ENCODE assay signal across 10 mouse cellular contexts in genomic region chr6:35255017-35255416, GRCm38 (mm10). TPM values are rescaled to one million over a fixed set of nuclear protein-coding genes. Genes with fewer than 3 reads are reported as not detected.
A peak's percentile ranks its signal among the peaks of the same experiment; 100 is the strongest.
DNase-seq lines count a peak whose midpoint lies in the region; ATAC-seq lines count a peak whose summit lies in the region.
"Had no signal": no experiment of that assay in that cellular context is flagged by ENCODE, and none has a peak within 500 bp of the region (broad histone marks: within the 10 kb centered on the region; RNA-seq: fewer than 3 reads in every experiment).

No protein-coding gene starts in this region.

- 0 out of 2 replicates have a peak overlapping the region, but pooled peaks have one; percentile 86 for H3K4me3 ChIP-seq in kidney, embryonic 16.5 days (ENCODE audit: low read length)
- peak overlapping the region; percentile 87 for H3K4me3 ChIP-seq in embryonic facial prominence, embryonic 14.5 days (ENCODE audit: low read depth, low read length)
- H3K4me3 ChIP-seq in intestine, embryonic 16.5 days (ENCODE audit: low read length) = peak overlapping the region; percentile 87
- H3K4me3 ChIP-seq in midbrain, embryonic 16.5 days (ENCODE audit: low read depth, low read length) = no peak overlapping the region

- ATAC-seq in kidney, embryonic 16.5 days (ENCODE audit: low FRiP score, low TSS enrichment) = no peak
- no peak for ATAC-seq in embryonic facial prominence, embryonic 14.5 days (ENCODE audit: low read depth)
- ATAC-seq in intestine, embryonic 16.5 days = no peak
- ATAC-seq in midbrain, embryonic 16.5 days = no peak
- ATAC-seq in frontal cortex, adult (ENCODE audit: low TSS enrichment) = no peak

- no peaks in the 10 kb centered on the region for H3K27me3 ChIP-seq in kidney, embryonic 16.5 days (ENCODE audit: insufficient read depth, low read length)
- no peaks in the 10 kb centered on the region for H3K27me3 ChIP-seq in embryonic facial prominence, embryonic 14.5 days (replicated peaks; ENCODE audit: control insufficient read depth, insufficient read depth, low read length)
- no peaks in the 10 kb centered on the region for H3K27me3 ChIP-seq in intestine, embryonic 16.5 days (replicated peaks; ENCODE audit: control insufficient read depth, insufficient read depth, low read length)
- H3K27me3 ChIP-seq in midbrain, embryonic 16.5 days (ENCODE audit: control insufficient read depth, insufficient read depth, low read depth, low read length) = no peaks in the 10 kb centered on the region

- no peaks in the 10 kb centered on the region for H3K36me3 ChIP-seq in kidney, embryonic 16.5 days (ENCODE audit: insufficient read depth, low read length)
- no peaks in the 10 kb centered on the region for H3K36me3 ChIP-seq in embryonic facial prominence, embryonic 14.5 days (ENCODE audit: control insufficient read depth, insufficient read depth, low read length)
- H3K36me3 ChIP-seq in intestine, embryonic 16.5 days (ENCODE audit: control insufficient read depth, insufficient read depth, low read length) = no peaks in the 10 kb centered on the region
- H3K36me3 ChIP-seq in midbrain, embryonic 16.5 days (ENCODE audit: control insufficient read depth, insufficient read depth, low read length) = no peaks in the 10 kb centered on the region

- H3K4me2 ChIP-seq in kidney, embryonic 16.5 days (replicated peaks; ENCODE audit: low read depth, low read length) = peak overlapping the region; percentile 83
- H3K4me2 ChIP-seq in embryonic facial prominence, embryonic 14.5 days (ENCODE audit: low read depth, low read length) = peak overlapping the region; percentile 75
- H3K4me2 ChIP-seq in intestine, embryonic 16.5 days (ENCODE audit: low read depth, low read length) = 0 out of 2 replicates have a peak overlapping the region, but pooled peaks have one; percentile 13
- H3K4me2 ChIP-seq in midbrain, embryonic 16.5 days (ENCODE audit: low read length) = peak overlapping the region; percentile 78

- no peak overlapping the region for H3K27ac ChIP-seq in kidney, embryonic 16.5 days (ENCODE audit: low read length)
- peak overlapping the region; percentile 3; the same call in 1 of the 2 replicates for H3K27ac ChIP-seq in embryonic facial prominence, embryonic 14.5 days (replicated peaks; ENCODE audit: low read depth, low read length)
- no peak overlapping the region for H3K27ac ChIP-seq in intestine, embryonic 16.5 days (ENCODE audit: low read length)
- no peak overlapping the region for H3K27ac ChIP-seq in midbrain, embryonic 16.5 days (ENCODE audit: low read length)

- H3K9ac ChIP-seq in kidney, embryonic 16.5 days (replicated peaks; ENCODE audit: low read length) = peak overlapping the region; percentile 47
- H3K9ac ChIP-seq in embryonic facial prominence, embryonic 14.5 days (ENCODE audit: low read depth, low read length) = peak overlapping the region; percentile 91; the same call in 1 of the 2 replicates
- no peak overlapping the region for H3K9ac ChIP-seq in intestine, embryonic 16.5 days (ENCODE audit: low read depth, low read length)
- H3K9ac ChIP-seq in midbrain, embryonic 16.5 days (ENCODE audit: low read depth, low read length) = no peak overlapping the region

- H3K4me1 ChIP-seq in kidney, embryonic 16.5 days (ENCODE audit: insufficient read depth, low read length) = peaks cover 43% of the 10 kb centered on the region
- peaks cover 53% of the 10 kb centered on the region for H3K4me1 ChIP-seq in embryonic facial prominence, embryonic 14.5 days (ENCODE audit: control insufficient read depth, insufficient read depth, low read length)
- H3K4me1 ChIP-seq in intestine, embryonic 16.5 days (ENCODE audit: control insufficient read depth, insufficient read depth, low read length) = peaks cover 28% of the 10 kb centered on the region
- H3K4me1 ChIP-seq in midbrain, embryonic 16.5 days (ENCODE audit: control insufficient read depth, insufficient read depth, low read length) = peaks cover 18% of the 10 kb centered on the region

- 78% methylated on average over 12 of the region's 12 CpGs for WGBS in kidney, embryonic 16.5 days
- 59% methylated on average over 12 of the region's 12 CpGs for WGBS in embryonic facial prominence, embryonic 14.5 days
- WGBS in intestine, embryonic 16.5 days = 67% methylated on average over 12 of the region's 12 CpGs
- 77% methylated on average over 12 of the region's 12 CpGs for WGBS in midbrain, embryonic 16.5 days

- no peaks in the 10 kb centered on the region for H3K9me3 ChIP-seq in kidney, embryonic 16.5 days (ENCODE audit: low read length)
- H3K9me3 ChIP-seq in embryonic facial prominence, embryonic 14.5 days (ENCODE audit: control insufficient read depth, low read length) = no peaks in the 10 kb centered on the region
- no peaks in the 10 kb centered on the region for H3K9me3 ChIP-seq in intestine, embryonic 16.5 days (ENCODE audit: control insufficient read depth, low read length)
- no peaks in the 10 kb centered on the region for H3K9me3 ChIP-seq in midbrain, embryonic 16.5 days (replicated peaks; ENCODE audit: control insufficient read depth, low read length, poor library complexity, severe bottlenecking)

- no peak for DNase-seq in kidney, postnatal 10 days
- no peak for DNase-seq in embryonic facial prominence, embryonic 14.5 days (ENCODE audit: low spot score)
- DNase-seq in right cerebral cortex, adult 18-20 months = no peak
- no peak for DNase-seq in adrenal gland, adult 2 months
- DNase-seq: thymus, adult 2 months had no signal

RNA-seq across cellular contexts. Expression of gene Slc13a4, which starts 52.9 kb away (rescaled TPM):
- 0.23 and 0.41 TPM in 2 replicates for polyA plus RNA-seq in kidney, embryonic 16.5 days (2015; fragmentation: Nextera tagmentation; extraction: Ambion mirVana)
- 2.5 and 3.0 TPM in 2 replicates for polyA plus RNA-seq in embryonic facial prominence, embryonic 14.5 days (2014; fragmentation: Nextera tagmentation; extraction: Ambion mirVana)
- 0.27 and 0.43 TPM in 2 replicates for polyA plus RNA-seq in intestine, embryonic 16.5 days (2015; fragmentation: Nextera tagmentation; extraction: Ambion mirVana)
- polyA plus RNA-seq in midbrain, embryonic 16.5 days (2015; fragmentation: Nextera tagmentation; extraction: Ambion mirVana) = 5.8 and 8.0 TPM in 2 replicates
- total RNA-seq in adrenal gland, adult 2 months (2021) = under 1 TPM; 0.35 to 0.45 TPM
- 0.76 and 1.4 TPM in 2 replicates for polyA plus RNA-seq in adrenal gland, adult 2 months (2012; rRNA removed)
- total RNA-seq: megakaryocyte-erythroid progenitor cell, adult 5-6 weeks had no signal

Comparison
In these comparisons a context has a peak if more than half of its experiments do, and no peak if none do; other contexts are left out.
1. H3K4me2 ChIP-seq: peak in every context shown above with its lines; median percentile 83 in kidney, embryonic 16.5 days; 78 in midbrain, embryonic 16.5 days; 75 in embryonic facial prominence, embryonic 14.5 days; 13 in intestine, embryonic 16.5 days.
2. H3K9ac ChIP-seq: peak in kidney, embryonic 16.5 days (single experiment) and embryonic facial prominence, embryonic 14.5 days (single experiment); none in intestine, embryonic 16.5 days (single experiment) and midbrain, embryonic 16.5 days (single experiment).